34 mouse cellular contexts compared by ENCODE assay signal in genomic region chr3:21744107-21744506, GRCm38 (mm10).
"Had no signal": no experiment of that assay in that cellular context is flagged by ENCODE, and none has a peak within 500 bp of the region (broad histone marks: within the 10 kb centered on the region; RNA-seq: fewer than 3 reads in every experiment).

No protein-coding gene starts in this region.

- H3K36me3 ChIP-seq: heart, embryonic 10.5 days; heart, embryonic 12.5 days; heart, embryonic 13.5 days; heart, embryonic 15.5 days; hindbrain, embryonic 10.5 days; hindbrain, embryonic 12.5 days; hindbrain, embryonic 13.5 days; hindbrain, embryonic 15.5 days; kidney, embryonic 15.5 days had no signal

- H3K4me2 ChIP-seq: heart, embryonic 11.5 days; heart, embryonic 12.5 days; heart, embryonic 13.5 days; heart, embryonic 15.5 days; hindbrain, embryonic 12.5 days; hindbrain, embryonic 13.5 days; hindbrain, embryonic 14.5 days; hindbrain, embryonic 15.5 days; kidney, embryonic 15.5 days had no signal

- H3K9ac ChIP-seq: heart, embryonic 12.5 days; heart, embryonic 13.5 days; heart, embryonic 15.5 days; hindbrain, embryonic 12.5 days; hindbrain, embryonic 13.5 days; hindbrain, embryonic 14.5 days; hindbrain, embryonic 15.5 days; kidney, embryonic 15.5 days had no signal

- H3K4me1 ChIP-seq: heart, embryonic 10.5 days; heart, embryonic 12.5 days; heart, embryonic 13.5 days; heart, embryonic 15.5 days; hindbrain, embryonic 10.5 days; hindbrain, embryonic 12.5 days; hindbrain, embryonic 13.5 days; hindbrain, embryonic 15.5 days; kidney, embryonic 15.5 days had no signal

- ATAC-seq: hindbrain, embryonic 16.5 days; hindbrain, postnatal 0 days; inflammation-experienced regulatory T-cells, adult 6 months; intestine, embryonic 16.5 days had no signal

- H3K27me3 ChIP-seq: heart, embryonic 12.5 days; heart, embryonic 13.5 days; heart, embryonic 15.5 days; hindbrain, embryonic 12.5 days; hindbrain, embryonic 13.5 days; hindbrain, embryonic 15.5 days; kidney, embryonic 15.5 days had no signal

- H3K9me3 ChIP-seq: heart, embryonic 15.5 days; hindbrain, embryonic 12.5 days; hindbrain, embryonic 13.5 days; hindbrain, embryonic 15.5 days; kidney, embryonic 15.5 days had no signal

- H3K27ac ChIP-seq: heart, adult 2 months; heart, embryonic 10.5 days; heart, embryonic 13.5 days; heart, embryonic 15.5 days; hindbrain, embryonic 10.5 days; hindbrain, embryonic 12.5 days; hindbrain, embryonic 13.5 days; hindbrain, embryonic 14.5 days; hindbrain, embryonic 15.5 days; hindbrain, postnatal 0 days; kidney, embryonic 15.5 days; kidney, postnatal 0 days; layer of hippocampus, adult 2 months had no signal

- H3K4me3 ChIP-seq: heart, adult 2 months; heart, embryonic 10.5 days; heart, embryonic 12.5 days; heart, embryonic 13.5 days; heart, embryonic 15.5 days; hindbrain, embryonic 10.5 days; hindbrain, embryonic 12.5 days; hindbrain, embryonic 13.5 days; hindbrain, embryonic 15.5 days; kidney, embryonic 15.5 days; layer of hippocampus, adult 2 months had no signal

- DNase-seq: heart, adult 2 months; heart, postnatal 10 days; heart, postnatal 14 days; heart, postnatal 36 days; heart, postnatal 4 days; kidney, adult 11 months; kidney, adult 18-20 months; kidney, adult 2 months; kidney, adult 8-10 months; kidney, adult 9 months; kidney, postnatal 10 days; kidney, postnatal 14 days; kidney, postnatal 25 days; kidney, postnatal 36 days; kidney, postnatal 4 days; layer of hippocampus, adult 9-11 months; layer of hippocampus, postnatal 36 days had no signal
